Mouse (Mus musculus): Measurements from ENCODE around the gene Snrnp40. TPM values are rescaled to one million over a fixed set of nuclear protein-coding genes. Genes with fewer than 3 reads are reported as not detected.

Snrnp40 gene
- total RNA-seq, 2 experiments from 2014 or later, result 25.6 to 25.8 TPM

DNA sequence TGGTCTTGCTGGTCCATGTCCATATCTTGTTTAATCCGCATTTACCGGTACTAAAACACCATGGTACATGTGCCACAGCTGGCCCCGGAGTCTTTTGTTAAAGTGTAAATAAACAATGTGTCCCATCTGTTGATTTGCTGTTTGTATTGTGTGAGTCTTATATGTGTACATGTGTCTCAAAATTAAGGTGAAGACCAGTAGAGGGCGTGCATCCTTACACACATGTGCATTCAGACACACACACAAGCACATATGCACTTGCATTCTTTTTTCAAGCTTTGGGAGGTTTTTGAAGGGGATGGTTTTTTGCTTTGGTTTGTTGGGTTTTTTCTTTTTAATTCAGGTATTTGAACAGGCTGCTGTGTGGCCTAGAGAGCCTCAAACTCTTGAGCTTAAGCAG, 16.7 kb downstream of the Snrnp40 start:
- DNase-seq (ENCODE audit: low spot score in 2 of 2), result no peak

DNA sequence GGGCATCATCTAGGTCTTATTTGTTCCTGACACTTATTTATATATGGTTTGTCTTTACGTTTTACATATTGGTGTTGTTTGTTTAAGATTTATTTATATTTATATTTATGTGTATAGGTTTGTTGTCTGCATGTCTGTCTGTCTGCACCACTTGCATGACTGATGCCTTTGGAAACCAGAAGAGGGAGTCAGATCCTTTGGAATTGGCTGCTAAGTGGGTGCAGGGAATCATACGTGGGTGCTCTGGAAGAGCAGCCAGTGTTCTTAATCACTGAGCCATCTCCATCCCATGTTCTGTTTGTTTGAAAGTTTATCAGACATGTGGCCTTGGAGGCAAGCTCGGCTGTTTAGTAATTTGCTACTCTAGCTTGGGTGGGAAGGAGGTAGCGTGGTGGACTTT, 17.6 kb downstream of the Snrnp40 start:
- intact Hi-C loops (cut with DNase I), result no loop called here
- DNase-seq (ENCODE audit: low spot score in 2 of 2), result peak in 1 of 2 experiments; percentile 27

More for the DNA sequence above, 16.7 kb downstream of the Snrnp40 start:
- intact Hi-C loops (cut with DNase I), result no loop called here

DNA sequence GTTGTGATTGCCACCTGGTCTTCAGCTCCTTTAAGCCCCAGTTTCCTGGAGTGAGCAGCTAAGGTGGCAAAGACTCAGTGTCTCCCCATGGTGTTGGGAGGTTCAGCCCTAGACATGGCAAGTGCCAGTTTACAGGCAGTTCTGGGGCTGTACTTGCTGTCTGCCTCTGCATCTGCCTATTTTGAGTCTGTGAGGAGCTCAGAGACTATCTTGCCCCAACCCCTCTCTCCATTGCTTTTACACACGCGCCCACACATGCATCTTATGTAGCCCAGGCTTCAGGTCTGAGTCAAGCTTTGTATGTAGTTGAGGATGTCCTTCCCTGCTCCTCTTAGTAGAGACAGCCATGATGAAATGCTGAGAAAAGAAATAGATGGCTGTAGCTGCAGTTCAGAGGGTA, 19.2 kb downstream of the Snrnp40 start:
- peak in 1 of 2 experiments; percentile 52 for DNase-seq (ENCODE audit: low spot score in 2 of 2)
- intact Hi-C loops (cut with DNase I), result no loop called here

DNA sequence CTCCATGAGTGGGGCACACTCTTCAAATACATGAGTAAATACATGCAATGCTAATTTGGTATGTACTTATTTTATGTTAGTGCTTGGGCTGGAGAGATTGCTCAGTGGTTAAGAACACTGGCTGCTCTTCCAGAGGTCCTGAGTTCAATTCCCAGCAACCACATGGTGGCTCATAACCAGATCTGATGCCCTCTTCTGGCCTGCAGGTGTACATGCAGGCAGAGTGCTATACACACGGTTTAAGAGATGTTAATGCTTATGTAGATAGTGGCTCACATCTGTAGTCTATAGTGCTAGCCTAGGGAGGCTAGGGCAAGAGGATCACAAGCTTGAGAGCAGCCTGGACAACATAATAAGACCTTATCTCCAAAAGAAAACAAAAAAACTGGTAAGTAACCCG, 20.5 kb downstream of the Snrnp40 start:
- intact Hi-C loops (cut with DNase I), result no loop called here
- DNase-seq (ENCODE audit: low spot score in 2 of 2), result no peak

DNA sequence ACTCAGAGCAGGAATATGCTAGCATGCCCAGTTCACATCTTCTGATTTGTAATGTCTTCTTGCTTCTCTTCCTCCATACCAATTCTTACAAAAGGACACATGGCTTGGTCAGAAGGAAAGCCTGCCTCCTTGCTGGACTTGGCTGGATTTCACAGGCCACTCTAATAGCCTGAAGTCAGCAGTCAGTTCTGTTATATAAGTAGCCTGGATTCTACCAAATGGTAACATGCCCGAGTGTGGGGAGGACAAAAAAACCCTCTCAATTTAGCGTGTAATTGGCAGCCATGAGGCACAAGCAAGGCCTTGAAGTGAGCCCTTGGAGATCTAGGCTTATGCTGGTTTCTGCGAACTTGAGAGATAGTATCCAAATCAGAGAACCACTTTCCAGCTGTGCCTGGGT, 27.3 kb downstream of the Snrnp40 start:
- no peak for DNase-seq (ENCODE audit: low spot score in 2 of 2)
- intact Hi-C loops (cut with DNase I), result no loop called here

DNA sequence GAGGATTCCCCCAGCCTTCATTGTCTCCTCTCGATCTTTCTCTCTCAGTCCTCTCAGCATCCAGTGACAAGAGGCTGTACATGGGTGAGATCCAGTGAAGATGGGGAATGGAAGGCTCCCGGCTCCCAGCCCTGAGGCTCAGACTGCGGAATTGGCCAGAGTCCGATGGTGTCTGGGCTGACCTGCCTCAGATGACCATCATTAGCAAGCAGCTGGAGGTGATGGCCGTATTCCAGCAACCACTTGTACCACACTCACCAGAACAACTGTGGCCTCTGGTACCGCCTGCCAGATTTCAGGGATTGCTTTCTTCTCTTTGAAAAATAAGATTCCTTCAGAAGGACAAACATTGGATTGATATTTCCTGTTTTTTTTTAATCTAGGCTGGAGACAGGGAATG, 29.6 kb downstream of the Snrnp40 start:
- peak in 1 of 2 experiments; percentile 18 for DNase-seq (ENCODE audit: low spot score in 2 of 2)
- intact Hi-C loops (cut with DNase I), result no loop called here

DNA sequence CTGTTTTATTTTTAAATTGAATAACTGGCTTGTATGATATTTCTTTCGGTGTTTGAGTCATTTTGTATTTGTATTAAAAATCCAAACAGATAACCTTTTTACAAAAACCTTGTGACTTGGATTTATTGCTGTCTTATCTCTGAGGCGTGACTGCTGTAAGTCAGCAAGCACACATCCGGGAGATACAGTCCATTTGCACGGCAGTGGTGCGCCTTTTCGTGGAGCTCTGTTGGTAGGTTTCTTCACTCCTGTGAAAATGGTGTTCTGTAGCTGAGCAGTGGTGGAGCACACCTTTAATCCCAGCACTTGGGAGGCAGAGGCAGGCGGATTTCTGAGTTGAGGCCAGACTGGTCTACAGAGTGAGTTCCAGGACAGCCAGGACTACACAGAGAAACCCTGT, 30.0 kb downstream of the Snrnp40 start:
- DNase-seq (ENCODE audit: low spot score in 2 of 2), result no peak
- intact Hi-C loops (cut with DNase I), result no loop called here

DNA sequence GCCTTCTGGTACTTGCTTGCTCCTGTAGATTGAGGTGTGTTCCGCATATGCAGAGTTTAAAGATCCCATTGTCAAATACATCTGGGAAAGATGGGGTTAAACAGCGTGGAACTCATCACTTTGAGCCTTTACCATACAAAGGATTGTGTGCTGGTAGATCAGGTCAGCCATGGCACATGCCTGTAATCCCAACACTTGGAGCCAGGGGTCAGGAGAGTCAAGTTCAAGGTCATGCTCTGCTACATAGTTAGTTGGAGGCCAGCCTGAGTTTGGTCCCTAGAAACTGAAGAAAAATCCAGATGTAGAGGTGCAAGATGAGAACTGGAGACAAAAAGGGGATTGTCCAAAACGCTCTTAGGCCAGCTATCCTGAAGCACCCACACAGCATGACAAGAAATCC, 31.3 kb downstream of the Snrnp40 start:
- intact Hi-C loops (cut with DNase I), result no loop called here
- no peak for DNase-seq (ENCODE audit: low spot score in 2 of 2)

Other genes starting within 250 kb of the Snrnp40 start
- 1 to 10 TPM; 2.2 to 2.7 TPM for gene Hcrtr1, start 220.8 kb upstream of the Snrnp40 start, total RNA-seq (2021)
- gene Tinagl1, start 185.0 kb upstream of the Snrnp40 start, total RNA-seq (2021), result 1 to 10 TPM; 8.0 to 9.2 TPM
- under 1 TPM in 1 of 2 experiments, not detected in 1; 0.16 TPM for gene Gm853, start 137.7 kb upstream of the Snrnp40 start, total RNA-seq (2021)
- 1 to 10 TPM; 4.3 to 8.6 TPM for gene Serinc2, start 80.9 kb upstream of the Snrnp40 start, total RNA-seq (2021)
- gene Fabp3, start 51.5 kb upstream of the Snrnp40 start, total RNA-seq (2021), result 100 to 1,000 TPM; 150 to 175 TPM
- gene Gm10570, start 51.5 kb upstream of the Snrnp40 start, total RNA-seq (2021), result 1 to 10 TPM in 1 of 2 experiments, under 1 TPM in 1; 0.80 to 1.7 TPM
- 10 to 100 TPM; 66.5 to 68.5 TPM for gene Zcchc17, start 189 bp upstream of the Snrnp40 start, total RNA-seq (2021)
- 10 to 100 TPM; 30.1 to 32.8 TPM for gene Nkain1, start 214.0 kb downstream of the Snrnp40 start, total RNA-seq (2021)